Mouse (Mus musculus): ENCODE results near the gene Zfhx3. TPM values are rescaled to one million over a fixed set of nuclear protein-coding genes. Genes with fewer than 3 reads are reported as not detected.

Gene Zfhx3
- total RNA-seq, 4 experiments from 2014 or later: 7.9 to 9.2 (median 8.0) TPM

GRCm38 (mm10) chr8:108698101-108698660 is 755.7 kb downstream of the Zfhx3 start:
- no peak for DNase-seq (ENCODE audit: low spot score in 2 of 2)

- DNase-seq (ENCODE audit: low spot score in 2 of 2): no peak
Measured at GRCm38 (mm10) chr8:108699011-108699410, 756.6 kb downstream of the Zfhx3 start.

- DNase-seq (ENCODE audit: low spot score in 2 of 2): no peak
Measured at GRCm38 (mm10) chr8:108699454-108700345, 757.3 kb downstream of the Zfhx3 start.

- DNase-seq (ENCODE audit: low spot score in 2 of 2): no peak
Measured at GRCm38 (mm10) chr8:108701381-108702175, 759.1 kb downstream of the Zfhx3 start.

- DNase-seq (ENCODE audit: low spot score in 2 of 2): no peak
Measured at GRCm38 (mm10) chr8:108702201-108702600, 759.8 kb downstream of the Zfhx3 start.

- DNase-seq (ENCODE audit: low spot score in 2 of 2): no peak
Measured at GRCm38 (mm10) chr8:108705751-108706150, 763.3 kb downstream of the Zfhx3 start.

- DNase-seq (ENCODE audit: low spot score in 2 of 2): no peak
Measured at GRCm38 (mm10) chr8:108706491-108706847, 764.0 kb downstream of the Zfhx3 start.

GRCm38 (mm10) chr8:108706848-108707541 is 764.6 kb downstream of the Zfhx3 start:
- no peak for DNase-seq (ENCODE audit: low spot score in 2 of 2)

GRCm38 (mm10) chr8:108707576-108708281 is 765.3 kb downstream of the Zfhx3 start:
- no peak for DNase-seq (ENCODE audit: low spot score in 2 of 2)

- DNase-seq (ENCODE audit: low spot score in 2 of 2): no peak
Measured at GRCm38 (mm10) chr8:108708833-108709387, 766.5 kb downstream of the Zfhx3 start.

GRCm38 (mm10) chr8:108709441-108709840 is 767.0 kb downstream of the Zfhx3 start:
- no peak for DNase-seq (ENCODE audit: low spot score in 2 of 2)

- no peak for DNase-seq (ENCODE audit: low spot score in 2 of 2)
Measured at GRCm38 (mm10) chr8:108709928-108710606, 767.6 kb downstream of the Zfhx3 start.

GRCm38 (mm10) chr8:108710607-108711489 is 768.4 kb downstream of the Zfhx3 start:
- no peak for DNase-seq (ENCODE audit: low spot score in 2 of 2)

GRCm38 (mm10) chr8:108711490-108711793 is 769.0 kb downstream of the Zfhx3 start:
- DNase-seq (ENCODE audit: low spot score in 2 of 2): no peak

GRCm38 (mm10) chr8:108712001-108712411 is 769.6 kb downstream of the Zfhx3 start:
- no peak for DNase-seq (ENCODE audit: low spot score in 2 of 2)

GRCm38 (mm10) chr8:108712607-108713006 is 770.2 kb downstream of the Zfhx3 start:
- DNase-seq (ENCODE audit: low spot score in 2 of 2): no peak

- no peak for DNase-seq (ENCODE audit: low spot score in 2 of 2)
Measured at GRCm38 (mm10) chr8:108713346-108714142, 771.1 kb downstream of the Zfhx3 start.

GRCm38 (mm10) chr8:108714143-108714635 is 771.7 kb downstream of the Zfhx3 start:
- DNase-seq (ENCODE audit: low spot score in 2 of 2): no peak
